22 mouse cellular contexts compared by ENCODE assay signal in the genomic region with DNA sequence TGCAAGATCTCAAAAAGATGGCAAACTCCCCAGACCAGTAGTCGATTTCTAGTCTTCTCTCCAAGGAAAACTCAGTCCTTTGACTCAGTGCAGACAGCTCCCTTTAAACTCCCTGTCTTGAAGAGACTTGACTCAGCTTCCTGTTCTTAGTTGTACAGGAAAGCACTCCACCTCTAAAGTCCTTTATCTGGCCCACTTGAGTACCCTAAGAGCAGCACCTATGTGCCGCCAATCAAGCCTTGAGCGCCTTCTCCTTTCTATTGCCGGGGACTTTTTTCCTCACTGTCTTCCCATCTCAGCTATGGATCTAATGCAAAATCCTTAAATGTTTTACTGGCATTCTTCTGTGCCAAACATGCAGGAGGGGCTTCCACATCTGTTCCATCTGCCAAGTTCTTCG.
A peak's percentile ranks its signal among the peaks of the same experiment; 100 is the strongest.
DNase-seq lines count a peak whose midpoint lies in the region; ATAC-seq and TF ChIP-seq lines count a peak whose summit lies in the region.
"Had no signal": no experiment of that assay in that cellular context is flagged by ENCODE, and none has a peak within 500 bp of the region (broad histone marks: within the 10 kb centered on the region; RNA-seq: fewer than 3 reads in every experiment).

No protein-coding gene starts in this region.

- no peak for TF ChIP-seq CTCF in lung, postnatal 0 days (IDR thresholded peaks at IDR 0.05)

- peak; percentile 52; the same call in 1 of the 2 replicates for ATAC-seq in lung, embryonic 16.5 days (ENCODE audit: low read depth)
- ATAC-seq in lung, postnatal 0 days: peak; percentile 63
- no peak for ATAC-seq in forebrain, embryonic 16.5 days
- ATAC-seq: activated CD4-positive, CD25-positive, alpha-beta regulatory T cell, adult 4 months; CD4-positive, CD25-positive, alpha-beta regulatory T cell, adult 4 months; Patski had no signal

- no peak overlapping the region for H3K27ac ChIP-seq in lung, embryonic 16.5 days (ENCODE audit: low read length)
- H3K27ac ChIP-seq in lung, postnatal 0 days (ENCODE audit: low read length): no peak overlapping the region
- no peak overlapping the region for H3K27ac ChIP-seq in forebrain, embryonic 16.5 days (ENCODE audit: low read length)

- no peaks in the 10 kb centered on the region for H3K27me3 ChIP-seq in lung, embryonic 16.5 days (ENCODE audit: control insufficient read depth, insufficient read depth, low read depth, low read length)
- H3K27me3 ChIP-seq in lung, postnatal 0 days (replicated peaks; ENCODE audit: insufficient read depth, low read length): no peaks in the 10 kb centered on the region
- no peaks in the 10 kb centered on the region for H3K27me3 ChIP-seq in forebrain, embryonic 16.5 days (replicated peaks; ENCODE audit: control insufficient read depth, insufficient read depth, low read length)
- H3K27me3 ChIP-seq: Patski had no signal

- DNase-seq in heart, adult 11 months: peak; percentile 84
- no peak for DNase-seq in heart, adult 9 months (ENCODE audit: low spot score in 2 of 2)
- DNase-seq in lung, postnatal 14 days: no peak
- DNase-seq in lung, postnatal 0 days (ENCODE audit: low spot score): peak; percentile 32
- no peak for DNase-seq in lung, postnatal 4 days
- peak; percentile 13 for DNase-seq in 3T3-L1 (ENCODE audit: low read depth, low spot score)
- DNase-seq: adrenal gland, adult 2 months; adrenal gland, adult 8-10 months; adrenal gland, postnatal 10 days; adrenal gland, postnatal 14 days; adrenal gland, postnatal 25 days; adrenal gland, postnatal 36 days; B cell, adult 2 months; cerebellum, adult 11 months; cerebellum, adult 11-12 months; cerebellum, adult 18-20 months had no signal

- H3K9me3 ChIP-seq in lung, embryonic 16.5 days (ENCODE audit: control insufficient read depth, low read length): no peaks in the 10 kb centered on the region
- H3K9me3 ChIP-seq in lung, postnatal 0 days (ENCODE audit: low read length): no peaks in the 10 kb centered on the region
- H3K9me3 ChIP-seq in forebrain, embryonic 16.5 days (ENCODE audit: control insufficient read depth, low read length): no peaks in the 10 kb centered on the region

- H3K4me3 ChIP-seq in lung, embryonic 16.5 days (ENCODE audit: low read length): no peak overlapping the region
- H3K4me3 ChIP-seq in lung, postnatal 0 days (ENCODE audit: low read depth, low read length): no peak overlapping the region
- H3K4me3 ChIP-seq in forebrain, embryonic 16.5 days (replicated peaks; ENCODE audit: low read length): no peak overlapping the region

- H3K4me1 ChIP-seq in lung, embryonic 16.5 days (replicated peaks; ENCODE audit: control insufficient read depth, insufficient read depth, low read length): peaks cover 7% of the 10 kb centered on the region
- no peaks in the 10 kb centered on the region; the same call in 1 of the 2 replicates for H3K4me1 ChIP-seq in lung, postnatal 0 days (ENCODE audit: insufficient read depth, low read depth, low read length)
- peaks cover 8% of the 10 kb centered on the region for H3K4me1 ChIP-seq in forebrain, embryonic 16.5 days (replicated peaks; ENCODE audit: control insufficient read depth, insufficient read depth, low read length)

- TF ChIP-seq EP300 in lung, postnatal 0 days (IDR thresholded peaks at IDR 0.05): no peak

- no peaks in the 10 kb centered on the region for H3K36me3 ChIP-seq in lung, embryonic 16.5 days (ENCODE audit: control insufficient read depth, insufficient read depth, low read length)
- H3K36me3 ChIP-seq in lung, postnatal 0 days (ENCODE audit: insufficient read depth, low read length): no peaks in the 10 kb centered on the region
- no peaks in the 10 kb centered on the region for H3K36me3 ChIP-seq in forebrain, embryonic 16.5 days (ENCODE audit: control insufficient read depth, insufficient read depth)
- H3K36me3 ChIP-seq: G1E had no signal

- no peak overlapping the region for H3K4me2 ChIP-seq in lung, embryonic 16.5 days (ENCODE audit: low read depth, low read length)
- H3K4me2 ChIP-seq in lung, postnatal 0 days (replicated peaks; ENCODE audit: low read depth, low read length): no peak overlapping the region
- no peak overlapping the region for H3K4me2 ChIP-seq in forebrain, embryonic 16.5 days (ENCODE audit: low read length)

- no peak overlapping the region for H3K9ac ChIP-seq in lung, embryonic 16.5 days (ENCODE audit: low read length)
- H3K9ac ChIP-seq in lung, postnatal 0 days (replicated peaks; ENCODE audit: low read depth): no peak overlapping the region
- no peak overlapping the region for H3K9ac ChIP-seq in forebrain, embryonic 16.5 days (replicated peaks; ENCODE audit: low read depth, low read length)

- WGBS in lung, embryonic 16.5 days: 58% methylated on average over 5 of the region's 5 CpGs
- 53% methylated on average over 5 of the region's 5 CpGs for WGBS in lung, postnatal 0 days
- whole genome bisulfite sequencing in forebrain, embryonic 16.5 days: 86% methylated on average over 5 of the region's 5 CpGs

Comparison
In these comparisons a context has a peak if more than half of its experiments do, and no peak if none do; other contexts are left out.
1. DNase-seq: peak in heart, adult 11 months (single experiment), lung, postnatal 0 days (single experiment) and 3T3-L1 (single experiment); none in heart, adult 9 months (0 of 2), lung, postnatal 14 days (single experiment) and lung, postnatal 4 days (0 of 2).